9 mouse cellular contexts compared by ENCODE assay signal in the genomic region with DNA sequence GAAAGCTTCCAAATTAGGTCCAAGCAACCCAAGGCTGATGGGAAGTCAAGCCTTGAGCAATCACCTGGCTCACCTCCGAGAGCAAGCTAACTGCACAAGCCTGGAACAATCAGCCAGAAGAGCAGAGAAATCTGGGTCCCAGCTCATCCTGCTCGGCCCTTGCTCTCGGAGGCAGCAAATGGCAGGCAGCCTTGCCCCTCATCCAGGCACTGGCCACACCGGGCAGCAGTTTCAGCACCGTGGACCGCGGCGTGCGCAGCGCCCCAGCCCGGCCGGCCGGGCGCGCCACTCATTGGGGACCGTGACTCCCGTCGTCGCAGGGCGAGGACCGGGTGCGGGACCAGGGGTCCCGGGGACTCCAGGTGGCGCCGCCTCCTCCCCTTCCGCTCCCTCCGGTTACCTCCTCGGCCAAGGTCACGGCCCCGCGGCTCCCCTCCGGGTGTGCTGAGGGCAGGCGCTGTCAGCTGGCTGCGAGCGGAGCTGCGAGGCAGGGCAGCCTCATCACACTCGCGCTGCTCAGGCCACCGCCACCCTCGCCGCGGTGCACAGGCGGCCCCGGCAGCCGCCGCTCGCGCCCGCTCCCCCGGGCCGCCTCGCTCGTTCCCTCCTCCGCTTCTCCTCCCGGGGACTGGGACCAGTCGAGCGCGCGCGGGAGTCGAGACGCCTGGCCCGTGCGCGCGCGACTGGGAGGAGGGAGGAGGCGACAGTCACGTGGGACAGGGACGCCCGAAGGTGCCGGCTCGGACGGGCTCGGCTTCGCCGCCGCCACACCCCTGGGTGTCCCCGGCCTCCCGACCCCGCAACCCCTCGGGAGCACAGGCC. TPM values are rescaled to one million over a fixed set of nuclear protein-coding genes. Genes with fewer than 3 reads are reported as not detected.
DNase-seq lines count a peak whose midpoint lies in the region; ATAC-seq and TF ChIP-seq lines count a peak whose summit lies in the region.
"Had no signal": no experiment of that assay in that cellular context is flagged by ENCODE, and none has a peak within 500 bp of the region (broad histone marks: within the 10 kb centered on the region; RNA-seq: fewer than 3 reads in every experiment).

A gene (minus strand): TSS at position 640 of the 822 bp plus-strand sequence.

- H3K4me3 ChIP-seq in bone marrow macrophage, adult 2 months (ENCODE audit: insufficient read depth, low read length), result peak within 1 kb of the TSS; percentile 20; the same call in 1 of the 2 replicates
- peak within 1 kb of the TSS; percentile 66 for H3K4me3 ChIP-seq in embryonic facial prominence, embryonic 12.5 days
- peak within 1 kb of the TSS; percentile 81 for H3K4me3 ChIP-seq in heart, embryonic 10.5 days
- peak within 1 kb of the TSS; percentile 59 for H3K4me3 ChIP-seq in kidney, embryonic 14.5 days (ENCODE audit: low read length)
- peak within 1 kb of the TSS; percentile 57 for H3K4me3 ChIP-seq in limb, embryonic 14.5 days (replicated peaks; ENCODE audit: low read length)
- H3K4me3 ChIP-seq in midbrain, embryonic 14.5 days (replicated peaks; ENCODE audit: low read depth, low read length), result peak within 1 kb of the TSS; percentile 86

- TF ChIP-seq CTCF in bone marrow macrophage, adult 2 months (IDR thresholded peaks at IDR 0.05; ENCODE audit: low read depth, low read length), result no peak

- H3K27ac ChIP-seq in bone marrow macrophage, adult 2 months (ENCODE audit: insufficient read depth, low read depth, low read length), result no peak within 1 kb of the TSS
- no peak within 1 kb of the TSS for H3K27ac ChIP-seq in embryonic facial prominence, embryonic 12.5 days
- H3K27ac ChIP-seq in heart, embryonic 10.5 days, result peak within 1 kb of the TSS; percentile 25
- H3K27ac ChIP-seq in kidney, embryonic 14.5 days (ENCODE audit: low read depth, low read length), result no peak within 1 kb of the TSS
- H3K27ac ChIP-seq in limb, embryonic 14.5 days (replicated peaks; ENCODE audit: low read depth, low read length), result no peak within 1 kb of the TSS
- peak within 1 kb of the TSS; percentile 91 for H3K27ac ChIP-seq in midbrain, embryonic 14.5 days (replicated peaks; ENCODE audit: low read depth, low read length)
- H3K27ac ChIP-seq: macrophage had no signal

- peaks cover 20% of the 10 kb centered on the region; the same call in 1 of the 2 replicates for H3K27me3 ChIP-seq in embryonic facial prominence, embryonic 12.5 days
- H3K27me3 ChIP-seq in heart, embryonic 10.5 days (ENCODE audit: insufficient read depth, poor library complexity, severe bottlenecking), result peaks cover 49% of the 10 kb centered on the region
- H3K27me3 ChIP-seq in kidney, embryonic 14.5 days (ENCODE audit: control insufficient read depth, insufficient read depth, low read length), result peaks cover 21% of the 10 kb centered on the region
- peaks cover 23% of the 10 kb centered on the region for H3K27me3 ChIP-seq in limb, embryonic 14.5 days (ENCODE audit: control insufficient read depth, insufficient read depth, low read length)
- no peaks in the 10 kb centered on the region; the same call in 1 of the 2 replicates for H3K27me3 ChIP-seq in midbrain, embryonic 14.5 days (ENCODE audit: control insufficient read depth, insufficient read depth, low read length)
- 0 out of 2 replicates have a peak, but pooled peaks cover 1% of the 10 kb centered on the region for H3K27me3 ChIP-seq in splenic B cell, adult 2 months (ENCODE audit: control insufficient read depth, insufficient read depth, low read length, poor library complexity, severe bottlenecking)

- H3K4me1 ChIP-seq in bone marrow macrophage, adult 2 months (ENCODE audit: control insufficient read depth, insufficient read depth, low read length), result no peaks in the 10 kb centered on the region
- no peaks in the 10 kb centered on the region for H3K4me1 ChIP-seq in embryonic facial prominence, embryonic 12.5 days
- peaks cover 12% of the 10 kb centered on the region; the same call in 1 of the 2 replicates for H3K4me1 ChIP-seq in heart, embryonic 10.5 days
- H3K4me1 ChIP-seq in kidney, embryonic 14.5 days (ENCODE audit: control insufficient read depth, insufficient read depth, low read length), result no peaks in the 10 kb centered on the region
- 0 out of 2 replicates have a peak, but pooled peaks cover 4% of the 10 kb centered on the region for H3K4me1 ChIP-seq in limb, embryonic 14.5 days (ENCODE audit: control insufficient read depth, insufficient read depth, low read length)
- peaks cover 4% of the 10 kb centered on the region; the same call in 1 of the 2 replicates for H3K4me1 ChIP-seq in midbrain, embryonic 14.5 days (ENCODE audit: control insufficient read depth, insufficient read depth, low read length)

- TF ChIP-seq POLR2A in bone marrow macrophage, adult 2 months (IDR thresholded peaks at IDR 0.05; ENCODE audit: borderline replicate concordance, low read depth, low read length), result no peak
- no peak for TF ChIP-seq POLR2A in limb, embryonic 14.5 days (IDR thresholded peaks at IDR 0.05; ENCODE audit: borderline replicate concordance, extremely low read depth, insufficient read depth, insufficient read length)

- peak within 1 kb of the TSS; percentile 67 for H3K9ac ChIP-seq in embryonic facial prominence, embryonic 12.5 days
- peak within 1 kb of the TSS; percentile 50 for H3K9ac ChIP-seq in kidney, embryonic 14.5 days (ENCODE audit: low read depth, low read length)
- H3K9ac ChIP-seq in limb, embryonic 14.5 days (ENCODE audit: low read depth, low read length, severe bottlenecking), result peak within 1 kb of the TSS; percentile 48
- H3K9ac ChIP-seq in midbrain, embryonic 14.5 days (replicated peaks; ENCODE audit: low read length), result peak within 1 kb of the TSS; percentile 88

- DNase-seq in heart, embryonic 10.5 days (ENCODE audit: low spot score), result peak; percentile 81
- peak; percentile 52 for DNase-seq in limb, embryonic 14.5 days (ENCODE audit: low spot score)
- peak; percentile 94 for DNase-seq in midbrain, embryonic 14.5 days
- DNase-seq in splenic B cell, adult 2 months (ENCODE audit: low read depth, low spot score), result peak; percentile 11
- DNase-seq in c-Kit-positive CD71-positive TER-119-positive erythroid progenitor cells, embryonic 14.5 days (ENCODE audit: low spot score), result no peak

- 1% methylated on average over 65 of the region's 82 CpGs for WGBS in embryonic facial prominence, embryonic 12.5 days
- WGBS in heart, embryonic 10.5 days, result 1% methylated on average over 78 of the region's 82 CpGs
- under 1% methylated on average over 47 of the region's 82 CpGs for WGBS in kidney, embryonic 14.5 days
- under 1% methylated on average over 36 of the region's 82 CpGs for WGBS in limb, embryonic 14.5 days
- under 1% methylated on average over 64 of the region's 82 CpGs for WGBS in midbrain, embryonic 14.5 days

- ATAC-seq in embryonic facial prominence, embryonic 12.5 days (ENCODE audit: insufficient number of reproducible peaks, insufficient read depth, low FRiP score, low TSS enrichment), result peak; percentile 90
- peak; percentile 92 for ATAC-seq in kidney, embryonic 14.5 days (ENCODE audit: low FRiP score, low TSS enrichment)
- peak; percentile 82 for ATAC-seq in limb, embryonic 14.5 days (ENCODE audit: low FRiP score, low read depth)
- peak; percentile 92 for ATAC-seq in midbrain, embryonic 14.5 days (ENCODE audit: low FRiP score, low TSS enrichment)

- H3K4me2 ChIP-seq in embryonic facial prominence, embryonic 12.5 days (replicated peaks), result peak within 1 kb of the TSS; percentile 99
- peak within 1 kb of the TSS; percentile 99 for H3K4me2 ChIP-seq in kidney, embryonic 14.5 days (replicated peaks; ENCODE audit: low read depth, low read length)
- peak within 1 kb of the TSS; percentile 99 for H3K4me2 ChIP-seq in limb, embryonic 14.5 days (replicated peaks; ENCODE audit: low read depth, low read length, severe bottlenecking)
- peak within 1 kb of the TSS; percentile 77 for H3K4me2 ChIP-seq in midbrain, embryonic 14.5 days (ENCODE audit: low read length)

- H3K9me3 ChIP-seq in embryonic facial prominence, embryonic 12.5 days, result no peaks in the 10 kb centered on the region
- H3K9me3 ChIP-seq in heart, embryonic 10.5 days, result no peaks in the 10 kb centered on the region
- no peaks in the 10 kb centered on the region for H3K9me3 ChIP-seq in kidney, embryonic 14.5 days (ENCODE audit: control insufficient read depth, low read length)
- no peaks in the 10 kb centered on the region for H3K9me3 ChIP-seq in limb, embryonic 14.5 days (ENCODE audit: control insufficient read depth, low read length)
- H3K9me3 ChIP-seq in midbrain, embryonic 14.5 days (ENCODE audit: control insufficient read depth, low read length), result no peaks in the 10 kb centered on the region

- H3K36me3 ChIP-seq in embryonic facial prominence, embryonic 12.5 days, result no peaks in the 10 kb centered on the region
- H3K36me3 ChIP-seq in heart, embryonic 10.5 days, result no peaks in the 10 kb centered on the region
- H3K36me3 ChIP-seq in kidney, embryonic 14.5 days (ENCODE audit: control insufficient read depth, insufficient read depth, low read length), result no peaks in the 10 kb centered on the region
- no peaks in the 10 kb centered on the region for H3K36me3 ChIP-seq in limb, embryonic 14.5 days (ENCODE audit: control insufficient read depth, insufficient read depth, low read length)
- H3K36me3 ChIP-seq in midbrain, embryonic 14.5 days (ENCODE audit: control insufficient read depth, insufficient read depth, low read length), result no peaks in the 10 kb centered on the region
- H3K36me3 ChIP-seq in splenic B cell, adult 2 months (ENCODE audit: control insufficient read depth, insufficient read depth, low read length, poor library complexity, severe bottlenecking), result no peaks in the 10 kb centered on the region

RNA-seq across cellular contexts. Expression of the gene that starts here (rescaled TPM):
- not detected in 2 replicates for polyA plus RNA-seq in bone marrow macrophage, adult 2 months (2012; ENCODE audit: insufficient read depth, insufficient read length, missing spikeins)
- polyA plus RNA-seq in embryonic facial prominence, embryonic 12.5 days (2016; fragmentation: Nextera tagmentation; extraction: Ambion mirVana), result 2.3 and 2.4 TPM in 2 replicates
- polyA plus RNA-seq in heart, embryonic 10.5 days (2016; fragmentation: Nextera tagmentation; extraction: Ambion mirVana), result 0.37 and 0.44 TPM in 2 replicates
- polyA plus RNA-seq in kidney, embryonic 14.5 days (2014; fragmentation: Nextera tagmentation; extraction: Ambion mirVana), result 0.34 and 0.60 TPM in 2 replicates
- polyA plus RNA-seq in limb, embryonic 14.5 days (2012; rRNA removed), result 0.42 and 0.47 TPM in 2 replicates
- polyA plus RNA-seq in limb, embryonic 14.5 days (2014; fragmentation: Nextera tagmentation; extraction: Ambion mirVana), result 0.22 and 0.65 TPM in 2 replicates
- polyA plus RNA-seq in midbrain, embryonic 14.5 days (2014; fragmentation: Nextera tagmentation; extraction: Ambion mirVana), result 33.8 and 35.0 TPM in 2 replicates
- polyA plus RNA-seq: macrophage had no signal

Comparison
In these comparisons a context has a peak if more than half of its experiments do, and no peak if none do; other contexts are left out.
1. RNA of the gene that starts here (polyA plus RNA-seq): 33.8 to 35.0 TPM in midbrain, embryonic 14.5 days; 2.3 to 2.4 TPM in embryonic facial prominence, embryonic 12.5 days, 0.22 to 0.65 TPM in limb, embryonic 14.5 days, 0.37 to 0.44 TPM in heart, embryonic 10.5 days, 0.34 to 0.60 TPM in kidney, embryonic 14.5 days and not detected in bone marrow macrophage, adult 2 months; every median in the first group is over 10 times any median in the second.
2. Peak in DNase-seq, H3K4me3 ChIP-seq and H3K27ac ChIP-seq in heart, embryonic 10.5 days; RNA of the gene not detected or under 1 TPM.
3. Peak in ATAC-seq, H3K4me3 ChIP-seq, H3K9ac ChIP-seq and H3K4me2 ChIP-seq in kidney, embryonic 14.5 days; RNA of the gene not detected or under 1 TPM.
4. Peak in DNase-seq, ATAC-seq, H3K4me3 ChIP-seq, H3K9ac ChIP-seq and H3K4me2 ChIP-seq in limb, embryonic 14.5 days; RNA of the gene not detected or under 1 TPM.
5. H3K4me3 ChIP-seq: peak in every context shown above with its lines; median percentile 86 in midbrain, embryonic 14.5 days; 81 in heart, embryonic 10.5 days; 66 in embryonic facial prominence, embryonic 12.5 days; 59 in kidney, embryonic 14.5 days; 57 in limb, embryonic 14.5 days; 20 in bone marrow macrophage, adult 2 months.
6. Peak in every context shown above with its lines, with median percentiles within 50 percentile points of each other: ATAC-seq, H3K4me2 ChIP-seq and H3K9ac ChIP-seq.